Mouse (Mus musculus) cerebellum, adult 9-10 months (tissue): Measurements from ENCODE around the gene Mapkap1.
A peak's percentile ranks its signal among the peaks of the same experiment; 100 is the strongest.
"Not testable (repeated sequence)": the region's sequence is repeated elsewhere in the genome, so short reads cannot be mapped to it uniquely, and the experiment has no call there.

Experiments used
- DNase-seq: peaks from one replicate; pipeline ENCODE4 v3.0.0; 2022

The Mapkap1 gene

DNA sequence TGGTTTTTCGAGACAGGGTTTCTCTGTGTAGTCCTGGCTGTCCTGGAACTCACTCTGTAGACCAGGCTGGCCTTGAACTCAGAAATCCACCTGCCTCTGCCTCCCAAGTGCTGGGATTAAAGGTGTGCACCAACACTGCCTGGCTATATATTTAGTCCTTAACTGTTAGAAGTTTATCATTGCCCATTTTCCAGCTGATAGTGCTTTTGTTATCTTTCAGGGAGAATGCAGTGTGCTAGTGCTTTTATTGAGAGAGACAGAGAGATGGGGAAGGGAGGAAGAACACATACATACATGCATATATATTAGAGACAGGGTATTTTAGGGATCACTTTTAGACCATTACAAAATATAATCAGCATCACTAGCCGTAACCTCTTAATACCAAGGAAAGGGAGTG lies 26.3 kb downstream of the Mapkap1 start:
- DNase-seq, result not testable (repeated sequence)

DNA sequence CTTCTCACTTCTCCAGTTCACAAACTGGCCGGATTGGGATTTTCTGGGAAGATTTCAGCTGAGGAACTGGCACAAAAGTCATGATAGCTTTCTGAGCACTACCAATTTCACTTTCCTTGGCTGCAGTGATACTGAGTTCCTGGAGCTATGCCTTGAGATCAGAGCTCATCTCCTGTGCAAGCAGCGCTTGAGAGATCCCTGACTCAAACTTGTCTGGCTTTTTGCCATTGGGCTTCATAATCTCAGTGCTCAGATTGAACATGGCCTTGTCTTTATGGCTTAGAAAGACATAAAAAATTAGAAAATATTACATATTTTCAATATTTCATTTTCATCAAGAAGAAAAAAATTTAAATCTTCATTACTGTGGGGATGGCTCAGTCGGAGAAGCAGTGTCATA lies 29.8 kb downstream of the Mapkap1 start:
- no peak for DNase-seq

DNA sequence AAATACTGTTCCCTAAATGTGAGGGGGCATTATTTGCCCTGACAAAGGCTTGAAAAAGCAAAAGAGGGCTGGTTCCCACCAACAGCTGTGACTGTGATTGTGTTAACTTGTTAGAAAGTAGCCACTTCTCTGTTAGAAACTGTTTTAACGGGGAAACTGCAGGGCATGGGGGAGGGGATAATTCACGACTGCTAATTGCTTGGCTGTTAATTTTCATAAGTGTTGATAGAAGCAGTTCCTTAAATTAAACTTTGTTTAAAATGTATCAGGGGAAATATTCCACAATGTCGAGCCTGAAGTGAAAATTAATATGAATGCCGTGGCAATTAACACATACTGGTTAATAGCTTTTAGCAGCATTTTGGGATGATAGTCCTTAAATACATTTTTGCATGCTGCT lies 42.2 kb downstream of the Mapkap1 start:
- DNase-seq, result no peak

DNA sequence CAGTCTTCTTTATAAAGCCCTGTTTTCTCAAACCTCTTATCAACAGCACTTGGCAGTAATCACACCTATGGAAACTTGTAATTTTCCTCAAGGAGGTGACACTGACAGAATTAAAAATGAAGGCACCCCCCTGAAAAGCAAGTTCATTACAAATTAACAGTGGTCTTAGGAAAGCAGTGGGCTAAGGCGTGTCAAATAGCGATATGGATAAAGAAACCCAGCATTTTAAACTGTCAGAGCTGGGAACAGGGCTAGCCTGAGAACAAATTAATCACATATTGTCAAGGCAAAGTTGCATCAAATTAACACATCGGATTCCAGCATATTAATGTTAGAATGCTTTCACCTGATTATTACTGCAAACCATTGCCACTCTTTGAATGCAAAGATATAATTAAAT lies 55.9 kb downstream of the Mapkap1 start:
- no peak for DNase-seq

DNA sequence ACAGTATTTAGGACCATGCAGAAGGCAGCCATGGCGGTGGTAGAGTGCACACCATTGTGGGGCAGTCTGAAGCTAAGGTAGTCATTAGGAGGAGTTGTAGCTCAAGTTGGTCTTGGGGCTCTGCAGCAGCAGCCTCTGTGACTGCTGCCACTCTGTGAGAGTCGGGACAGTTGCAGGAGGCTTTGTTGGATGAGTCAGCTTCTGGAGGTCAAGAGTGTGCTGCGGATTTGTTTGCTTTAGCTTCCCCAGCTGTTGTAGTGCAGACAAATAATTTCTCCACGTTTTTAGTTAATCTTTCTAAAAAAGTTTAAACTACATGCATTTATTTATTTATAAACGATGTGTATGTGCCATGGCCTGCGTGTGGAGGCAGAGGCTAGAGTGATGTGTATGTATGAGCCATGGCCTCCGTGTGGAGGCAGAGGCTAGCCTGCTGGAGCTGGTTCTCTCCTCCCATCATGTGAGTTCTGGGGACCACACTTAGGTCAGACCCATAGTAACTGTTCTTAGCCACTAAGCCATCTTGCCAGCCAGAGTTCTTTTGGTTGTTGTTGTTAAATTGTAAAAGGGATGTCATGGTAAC lies 62.1 kb downstream of the Mapkap1 start:
- DNase-seq, result no peak

DNA sequence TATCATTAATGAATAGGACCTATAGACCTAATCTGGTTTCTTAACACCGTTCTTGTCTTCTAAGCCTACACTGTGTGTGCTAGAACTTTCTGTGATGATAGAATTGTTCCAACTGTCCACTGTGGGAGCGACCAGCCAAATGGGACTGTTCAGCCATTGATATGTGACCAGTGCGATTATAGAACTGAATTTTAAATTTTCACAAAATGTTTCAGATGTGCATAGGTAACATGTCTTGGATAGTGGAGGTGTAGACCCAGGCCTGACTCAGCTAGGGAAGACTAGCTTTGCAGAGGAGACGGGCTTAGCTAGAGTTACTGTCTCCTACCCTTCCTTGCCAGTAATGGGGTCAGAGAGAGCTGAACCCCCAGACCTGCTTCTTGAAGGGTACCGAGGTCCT lies 62.8 kb downstream of the Mapkap1 start:
- no peak for DNase-seq

DNA sequence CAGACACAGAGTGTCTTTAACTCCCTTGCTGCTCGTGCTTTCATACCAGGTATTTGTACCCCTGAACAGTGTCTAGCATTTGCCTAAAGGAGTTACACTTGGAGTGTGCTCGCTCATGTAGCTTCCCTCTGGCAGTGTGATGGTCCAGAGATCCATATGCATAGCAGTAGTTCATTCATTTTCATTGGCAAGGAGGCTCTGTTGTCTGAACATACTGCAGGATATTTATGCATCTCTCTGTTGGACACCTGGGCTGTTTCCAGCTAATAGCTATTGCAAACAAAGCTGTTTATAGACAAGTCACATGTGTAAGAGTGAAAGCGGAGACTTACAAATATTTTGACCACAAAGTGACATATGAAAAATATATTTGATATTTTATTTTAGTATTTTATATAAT lies 67.2 kb downstream of the Mapkap1 start:
- peak; percentile 78 for DNase-seq

DNA sequence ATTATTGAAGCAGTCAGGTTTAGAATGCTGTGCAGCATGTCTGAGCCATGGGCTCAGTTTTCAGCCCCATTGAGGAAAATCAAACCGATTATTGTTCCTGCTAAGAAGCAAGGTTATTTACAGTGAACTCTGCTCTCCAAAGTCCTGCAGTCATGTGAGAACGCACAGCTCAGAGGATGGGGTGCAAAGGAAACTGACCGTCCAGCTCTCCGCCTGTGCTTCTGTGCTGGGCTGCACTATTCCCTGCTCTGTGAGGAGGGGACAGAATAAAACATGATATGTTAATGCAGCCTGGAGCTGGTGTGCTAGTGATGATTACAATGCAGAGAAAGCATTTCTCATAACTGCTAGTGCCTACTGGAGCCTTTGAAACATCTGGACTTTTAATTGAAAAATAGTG lies 74.8 kb downstream of the Mapkap1 start:
- DNase-seq, result no peak

DNA sequence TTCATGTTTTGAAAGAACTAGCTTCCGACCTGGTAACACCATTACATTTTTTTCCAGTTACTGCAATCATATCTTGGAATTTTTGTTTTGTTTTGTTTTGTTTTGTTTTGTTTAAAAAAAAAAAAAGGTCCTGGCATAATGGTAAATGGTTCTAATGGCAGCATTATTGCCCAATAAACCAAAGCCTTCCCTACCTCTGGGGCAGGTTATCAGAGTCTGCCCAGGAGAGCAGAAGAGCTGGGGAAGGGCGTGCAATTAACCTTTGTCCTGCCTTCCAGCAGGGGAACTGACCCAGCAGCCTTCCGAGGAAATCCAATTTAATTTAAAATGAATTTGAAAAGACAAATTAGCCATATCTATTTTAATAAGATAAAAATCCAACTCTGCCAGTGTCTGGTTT lies 75.5 kb downstream of the Mapkap1 start:
- no peak for DNase-seq

DNA sequence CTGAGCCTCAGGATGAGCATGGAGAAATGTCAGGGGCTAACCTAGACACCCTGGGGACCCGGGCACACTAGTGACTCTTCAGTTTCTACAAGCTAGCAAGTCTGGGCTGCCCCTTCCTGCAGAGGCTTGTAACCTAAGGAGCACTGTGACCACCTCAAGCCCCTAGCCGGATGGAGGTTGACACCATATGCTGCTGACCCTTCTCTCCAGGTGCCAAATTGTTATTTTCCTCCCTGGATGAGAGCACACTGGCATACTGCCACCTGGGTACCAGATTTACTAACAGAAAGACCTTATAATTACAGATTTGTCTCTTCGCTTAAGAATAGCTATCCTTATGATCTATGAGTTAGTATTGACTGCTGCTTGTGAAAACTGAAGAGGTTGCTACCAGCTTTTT lies 76.0 kb downstream of the Mapkap1 start:
- DNase-seq, result peak; percentile 60

DNA sequence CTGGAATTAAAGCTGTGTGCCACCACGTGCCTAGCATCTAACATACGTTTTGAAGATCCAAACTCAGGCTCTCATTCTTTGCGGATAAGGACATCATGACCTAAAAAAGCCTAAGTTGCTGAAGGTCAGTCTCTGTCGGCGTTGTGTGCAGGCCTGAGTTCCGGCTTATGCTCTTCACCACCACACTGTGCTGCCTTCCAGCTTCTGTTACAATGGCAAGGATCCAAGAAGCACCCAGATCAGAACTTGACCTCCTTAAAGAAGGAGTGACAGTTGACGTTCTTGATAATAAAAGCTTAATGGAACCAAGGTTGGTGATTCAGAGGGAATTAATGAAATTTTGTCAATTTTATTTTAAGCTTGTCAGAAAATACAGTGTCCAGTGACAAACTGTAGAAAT lies 80.7 kb downstream of the Mapkap1 start:
- DNase-seq, result peak; percentile 62

DNA sequence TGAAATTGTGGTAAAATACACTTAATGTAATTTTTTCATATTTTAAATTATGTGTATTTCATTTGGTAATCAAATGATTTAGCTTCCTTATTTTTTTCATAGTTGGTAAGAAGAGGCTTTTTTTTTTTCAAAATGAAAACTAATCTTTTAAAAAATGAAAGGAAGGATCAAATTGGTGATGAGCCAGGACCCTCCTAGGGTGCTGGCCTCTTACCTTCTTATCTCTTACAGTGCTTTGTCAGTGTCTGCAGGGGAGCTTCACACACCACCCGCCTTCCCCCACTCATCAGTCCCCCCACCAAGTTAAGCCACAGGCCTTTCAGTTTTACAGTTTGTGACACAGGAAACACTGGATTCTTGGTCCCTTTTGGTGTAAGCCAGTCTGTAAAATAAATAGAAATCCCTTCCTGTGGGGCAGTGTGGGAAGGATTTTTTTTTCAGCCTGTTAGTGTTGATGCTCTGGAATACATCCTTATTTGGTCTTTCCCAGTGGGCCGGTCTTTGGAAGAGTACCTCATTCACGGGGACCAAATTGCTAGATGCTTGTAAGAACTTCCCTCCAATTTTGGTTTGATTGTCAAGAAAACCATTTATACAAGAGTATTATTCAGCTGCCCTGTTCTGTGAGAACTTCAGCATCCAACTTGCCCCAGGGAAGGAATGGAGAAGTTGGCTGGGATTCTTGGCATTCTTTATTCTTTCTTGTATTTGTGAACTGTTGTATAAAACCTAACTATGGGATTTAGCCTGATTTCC lies 97.6 kb downstream of the Mapkap1 start:
- no peak for DNase-seq

DNA sequence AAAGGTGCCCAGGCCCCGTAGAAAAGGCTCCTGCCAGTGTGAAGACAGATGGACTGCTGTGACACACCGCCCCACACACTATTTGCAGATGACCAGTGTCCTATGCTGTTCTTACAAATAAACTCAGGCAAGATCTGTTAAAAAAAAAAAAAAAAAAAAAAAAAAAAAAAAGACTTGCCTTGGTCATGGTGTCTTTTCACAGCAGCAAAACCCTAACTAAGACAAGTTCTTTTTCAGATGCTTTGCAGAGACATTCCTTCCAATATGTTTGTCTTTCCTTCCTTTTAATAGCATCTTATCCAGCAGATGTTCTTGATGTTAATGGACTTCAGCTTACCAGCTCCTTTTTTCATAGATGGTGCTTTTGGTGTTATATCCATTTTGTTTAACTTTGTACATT lies 99.6 kb downstream of the Mapkap1 start:
- not testable (repeated sequence) for DNase-seq

DNA sequence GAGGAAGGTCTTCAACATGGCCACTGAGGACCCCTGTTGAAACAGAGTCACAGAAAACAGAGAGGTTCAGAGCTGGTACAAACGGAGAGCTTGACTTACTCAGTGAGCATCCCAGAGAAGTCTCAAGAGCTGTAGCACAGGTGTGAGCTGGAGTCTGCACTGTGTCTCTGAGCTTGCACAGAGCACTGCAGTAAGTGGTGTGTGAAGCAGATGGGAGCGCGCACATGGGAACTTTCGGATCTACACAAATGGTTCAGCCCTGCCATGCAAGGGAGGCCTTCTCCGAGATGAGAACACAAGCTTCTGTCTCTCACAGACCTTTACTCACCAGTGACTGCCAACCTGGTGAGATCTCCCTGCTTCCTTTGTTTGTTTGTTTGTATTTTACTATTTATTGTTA lies 103.3 kb downstream of the Mapkap1 start:
- DNase-seq, result no peak

DNA sequence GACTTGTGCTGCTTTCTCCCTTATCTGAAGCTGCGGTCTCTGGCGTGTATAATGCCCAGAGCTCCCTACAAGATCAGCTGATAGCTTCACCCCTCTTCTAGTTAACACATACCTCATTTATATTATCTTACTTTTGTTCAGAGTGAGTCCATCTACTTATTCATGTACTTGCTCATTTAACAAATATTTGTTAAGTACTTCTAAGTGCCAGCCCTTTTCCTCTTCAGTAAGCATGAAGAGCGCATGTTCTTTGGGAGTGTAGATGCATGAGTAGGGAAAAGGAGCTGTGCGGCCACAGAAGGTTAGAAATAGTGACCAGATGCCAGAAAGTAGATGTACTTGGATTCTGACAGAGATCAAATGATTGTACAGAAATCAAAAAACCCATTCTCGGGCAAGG lies 108.7 kb downstream of the Mapkap1 start:
- no peak for DNase-seq

DNA sequence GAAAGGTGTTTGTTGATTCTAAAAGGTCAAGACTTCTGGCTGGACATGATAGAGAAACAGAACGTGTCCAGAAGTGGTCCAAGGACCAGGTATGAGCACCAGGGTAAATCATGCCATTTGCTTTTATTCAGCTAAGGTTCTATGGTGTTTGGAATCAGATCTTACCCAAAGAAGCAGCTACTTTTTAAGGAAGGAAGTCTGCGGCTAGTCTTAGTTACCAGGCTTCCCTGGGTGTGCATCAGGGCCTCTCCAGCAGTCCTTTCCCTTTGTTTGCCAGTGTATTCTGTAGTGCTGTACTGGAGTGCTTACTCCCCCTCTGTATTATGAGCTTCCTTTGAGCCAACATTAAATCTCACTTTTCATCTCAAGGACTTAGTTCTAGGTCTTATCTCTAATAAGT lies 111.5 kb downstream of the Mapkap1 start:
- DNase-seq, result no peak

DNA sequence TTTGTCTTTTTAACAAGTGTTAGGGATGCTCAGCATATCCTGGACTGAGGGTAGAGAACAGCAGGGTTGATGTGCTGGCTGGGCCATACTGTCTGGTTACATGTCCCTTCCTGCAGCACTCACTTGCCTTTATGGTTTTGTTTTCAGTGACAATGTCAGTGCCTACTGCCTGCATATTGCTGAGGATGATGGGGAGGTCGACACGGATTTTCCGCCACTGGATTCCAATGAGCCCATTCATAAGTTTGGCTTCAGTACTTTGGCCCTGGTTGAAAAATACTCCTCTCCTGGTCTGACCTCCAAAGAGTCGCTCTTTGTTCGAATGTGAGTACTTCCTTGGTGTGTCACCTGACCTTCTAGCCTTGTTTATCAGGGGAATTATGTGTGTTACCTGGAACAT lies 112.0 kb downstream of the Mapkap1 start:
- no peak for DNase-seq

DNA sequence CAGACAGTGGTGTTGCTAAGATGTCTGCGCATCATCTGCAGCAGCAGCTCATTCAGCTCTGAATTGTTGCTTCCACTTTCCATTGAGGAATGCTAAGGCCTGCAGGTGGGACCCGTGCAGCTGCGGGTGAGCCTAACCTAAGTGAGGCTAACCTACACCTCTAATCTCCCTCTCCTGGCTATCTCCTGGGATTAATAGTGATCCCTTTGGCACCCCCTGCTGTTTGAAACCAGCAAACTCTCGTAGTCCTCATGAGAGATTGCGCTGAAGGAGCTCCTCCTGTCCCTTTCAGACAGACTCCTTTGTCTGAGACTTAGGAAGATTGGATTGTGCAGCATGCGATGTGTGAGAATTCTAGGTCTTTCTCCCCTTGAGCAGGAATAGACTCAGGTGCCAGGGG lies 113.0 kb downstream of the Mapkap1 start:
- peak; percentile 21 for DNase-seq

DNA sequence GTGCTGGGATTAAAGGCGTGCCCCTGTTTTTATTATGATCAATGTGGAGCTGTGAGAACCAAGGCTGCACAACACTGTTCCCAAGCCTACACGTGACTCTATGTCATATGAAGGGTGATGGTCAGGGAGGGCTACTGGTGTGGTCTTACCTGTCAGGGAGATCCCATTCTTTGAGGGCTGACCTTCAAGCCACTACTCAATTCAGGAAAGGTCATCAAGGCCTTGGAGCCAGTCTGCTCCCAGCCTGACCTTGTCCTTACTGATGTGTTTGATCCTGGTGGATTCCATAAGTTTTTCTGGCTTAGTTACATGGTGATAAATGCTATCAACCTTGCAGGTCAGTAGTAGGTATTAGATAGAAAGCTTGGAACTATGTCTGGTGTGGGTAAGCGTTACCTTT lies 114.8 kb downstream of the Mapkap1 start:
- DNase-seq, result no peak

DNA sequence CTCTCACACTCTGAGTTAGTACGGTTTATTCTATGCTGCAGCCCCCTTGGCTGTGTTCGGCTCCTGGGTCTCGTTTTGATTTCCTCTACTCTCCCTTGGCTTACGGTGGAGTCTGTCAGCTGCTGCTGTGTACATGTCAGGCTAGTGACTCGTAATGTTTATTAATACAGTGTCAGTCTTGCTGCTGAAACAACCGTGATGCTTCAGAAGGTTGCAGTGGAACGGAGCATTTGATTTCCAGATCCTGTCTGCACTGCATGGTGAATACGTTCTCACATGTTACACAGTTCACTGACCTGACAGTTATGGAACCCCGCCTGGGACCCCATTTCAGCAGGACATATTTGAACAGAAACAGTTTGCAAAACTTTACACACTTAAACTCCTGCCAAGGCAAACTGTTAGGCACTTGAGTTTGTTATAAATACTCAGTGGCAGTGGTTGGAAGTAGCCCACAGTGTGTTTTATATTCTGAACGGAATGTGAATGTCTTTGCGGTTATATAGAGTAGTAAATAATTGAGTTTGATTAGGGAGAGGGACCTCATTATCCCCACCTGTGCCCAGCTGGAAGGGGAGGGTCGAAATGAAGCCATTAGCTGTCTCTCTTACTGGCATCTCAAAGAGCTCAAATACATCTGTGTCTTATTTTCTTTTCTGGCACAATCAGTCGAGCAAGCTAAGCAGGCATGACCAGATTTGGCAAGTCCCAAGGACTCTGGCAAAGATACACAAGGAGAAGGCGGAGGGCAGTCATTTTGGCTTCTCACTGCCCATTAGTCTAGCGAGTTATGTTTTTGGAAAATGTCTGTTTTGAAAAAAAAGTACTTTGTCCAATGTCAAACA lies 120.2 kb downstream of the Mapkap1 start:
- peak; percentile 38 for DNase-seq

DNA sequence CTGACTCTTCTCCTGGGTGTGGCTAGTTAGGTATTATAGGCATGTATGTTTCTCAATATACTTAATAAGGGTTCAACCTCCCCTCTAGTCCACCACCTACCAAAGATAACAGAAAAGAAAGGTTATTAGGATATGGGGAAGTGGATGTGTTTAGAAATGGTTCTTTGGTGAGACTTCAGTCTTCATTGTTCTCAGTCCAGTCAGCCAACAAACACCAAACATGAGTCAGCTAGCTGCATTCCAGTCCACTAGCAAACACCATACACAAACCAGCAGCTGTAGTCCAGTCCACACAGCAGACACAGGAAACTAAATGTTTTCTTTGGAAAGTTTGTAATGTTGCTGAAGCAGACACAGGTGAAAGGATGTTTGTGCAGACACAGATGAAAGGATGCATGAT lies 121.9 kb downstream of the Mapkap1 start:
- DNase-seq, result no peak

DNA sequence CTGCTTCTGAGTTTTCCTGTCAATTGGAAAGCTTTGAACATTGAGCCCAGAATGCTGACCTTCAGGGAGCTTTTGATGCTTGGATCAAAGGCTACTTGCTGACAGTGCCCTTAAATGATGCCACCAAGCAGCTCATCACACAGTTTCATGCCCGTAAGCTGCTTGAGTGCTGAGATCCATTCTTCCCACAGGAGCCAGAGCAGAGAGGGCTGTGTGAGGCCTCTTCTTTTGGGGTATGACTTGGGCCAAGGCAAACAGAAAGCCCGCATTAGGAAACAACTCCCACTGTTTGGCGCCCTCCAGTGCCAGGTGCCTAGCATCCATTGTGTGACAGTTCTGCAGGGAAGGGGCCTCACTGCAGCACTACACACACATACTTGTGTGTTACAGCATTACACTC lies 123.5 kb downstream of the Mapkap1 start:
- DNase-seq, result peak; percentile 18

DNA sequence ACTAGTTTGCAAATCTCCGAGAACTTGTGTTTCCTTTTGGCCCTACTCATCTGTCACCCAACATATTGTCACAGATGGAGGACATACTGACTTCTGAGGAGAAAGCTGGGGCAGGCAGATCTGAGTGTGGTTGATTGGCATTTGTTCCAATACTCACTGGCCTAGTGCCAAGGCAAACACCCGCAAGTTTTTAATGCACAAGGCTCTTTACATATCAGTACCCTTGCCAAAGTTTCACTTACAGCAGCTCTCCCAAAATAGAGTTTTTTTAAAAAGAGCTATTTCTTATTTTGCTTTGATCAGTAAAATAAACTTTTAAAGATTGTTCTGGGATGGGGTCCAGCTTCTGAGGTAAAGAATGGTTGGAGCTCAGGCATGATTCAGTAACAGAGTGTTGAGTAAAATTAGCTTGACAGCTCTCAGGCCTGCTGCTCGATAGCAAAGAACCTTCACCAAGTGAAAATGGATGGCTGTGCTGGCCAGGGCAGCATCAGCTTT lies 125.3 kb downstream of the Mapkap1 start:
- peak; percentile 14 for DNase-seq

DNA sequence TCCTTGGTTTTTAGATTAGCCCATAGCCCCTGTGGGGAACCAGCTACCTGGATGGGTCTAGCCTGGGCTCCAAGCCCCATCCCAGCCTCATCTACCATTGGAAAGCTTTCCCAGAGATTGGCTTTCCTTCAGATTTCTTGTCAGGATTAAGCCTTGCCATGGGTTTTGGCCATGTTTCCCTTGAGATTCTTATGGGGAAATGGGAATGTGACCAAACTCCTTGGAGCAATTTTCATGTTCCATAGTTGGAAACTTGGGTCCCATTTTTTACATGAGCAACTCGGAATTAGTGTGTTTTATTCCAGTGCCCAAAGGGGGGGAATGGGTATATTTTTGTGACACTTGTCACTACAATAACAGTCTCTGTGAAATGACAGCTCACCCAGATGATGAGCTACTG lies 125.8 kb downstream of the Mapkap1 start:
- no peak for DNase-seq
